Mouse (Mus musculus) right cerebral cortex, postnatal 4 days (tissue): ENCODE measurements around the gene Inpp5b.

Experiments used
- DNase-seq: peaks from one replicate; pipeline ENCODE4 v3.0.0-alpha.2; 2022

The Inpp5b gene

GRCm38 (mm10) chr4:124817803-124818202, 76.2 kb downstream of the Inpp5b start:
- no peak for DNase-seq

GRCm38 (mm10) chr4:124818832-124819231, 77.2 kb downstream of the Inpp5b start:
- DNase-seq, result no peak

GRCm38 (mm10) chr4:124824967-124825366, 83.3 kb downstream of the Inpp5b start:
- DNase-seq, result no peak

- DNase-seq, result no peak
Measured at GRCm38 (mm10) chr4:124825371-124825965, 83.8 kb downstream of the Inpp5b start.

GRCm38 (mm10) chr4:124829671-124830070, 88.0 kb downstream of the Inpp5b start:
- DNase-seq, result no peak

GRCm38 (mm10) chr4:124832796-124833195, 91.1 kb downstream of the Inpp5b start:
- DNase-seq, result no peak

- DNase-seq, result no peak
Measured at GRCm38 (mm10) chr4:124838035-124838700, 96.5 kb downstream of the Inpp5b start.

GRCm38 (mm10) chr4:124840998-124841397, 99.3 kb downstream of the Inpp5b start:
- DNase-seq, result no peak

GRCm38 (mm10) chr4:124843493-124843892, 101.8 kb downstream of the Inpp5b start:
- DNase-seq, result peak; percentile 26

GRCm38 (mm10) chr4:124847573-124847972, 105.9 kb downstream of the Inpp5b start:
- DNase-seq, result peak; percentile 86

- peak; percentile 73 for DNase-seq
Measured at GRCm38 (mm10) chr4:124849631-124850260, 108.1 kb downstream of the Inpp5b start.

- peak; percentile 94 for DNase-seq
Measured at GRCm38 (mm10) chr4:124850261-124850913, 108.7 kb downstream of the Inpp5b start, which contains the start of gene Yrdc. TSS of gene Yrdc (plus strand) at chr4:124850679.
